Mouse (Mus musculus) ES-E14 (cell line): Measurements from ENCODE around the gene Trpm8.

Source experiments
- CHD2 ChIP-seq: IDR thresholded peaks from 2 replicates; pipeline ENCODE4 v1.6.1; 2014; ENCODE audit warnings: mild to moderate bottlenecking, low read depth, low read length, inconsistent platforms
- HCFC1 ChIP-seq: IDR thresholded peaks from 2 replicates; pipeline ENCODE4 v1.6.1; 2012; ENCODE audit warnings: low read length, inconsistent platforms, borderline replicate concordance; ENCODE audit not compliant: insufficient read depth
- MAFK ChIP-seq: IDR thresholded peaks from 2 replicates; pipeline ENCODE4 v1.6.1; 2014; ENCODE audit warnings: mild to moderate bottlenecking, low read depth, low read length, inconsistent platforms; ENCODE audit not compliant: insufficient read depth

DNA sequence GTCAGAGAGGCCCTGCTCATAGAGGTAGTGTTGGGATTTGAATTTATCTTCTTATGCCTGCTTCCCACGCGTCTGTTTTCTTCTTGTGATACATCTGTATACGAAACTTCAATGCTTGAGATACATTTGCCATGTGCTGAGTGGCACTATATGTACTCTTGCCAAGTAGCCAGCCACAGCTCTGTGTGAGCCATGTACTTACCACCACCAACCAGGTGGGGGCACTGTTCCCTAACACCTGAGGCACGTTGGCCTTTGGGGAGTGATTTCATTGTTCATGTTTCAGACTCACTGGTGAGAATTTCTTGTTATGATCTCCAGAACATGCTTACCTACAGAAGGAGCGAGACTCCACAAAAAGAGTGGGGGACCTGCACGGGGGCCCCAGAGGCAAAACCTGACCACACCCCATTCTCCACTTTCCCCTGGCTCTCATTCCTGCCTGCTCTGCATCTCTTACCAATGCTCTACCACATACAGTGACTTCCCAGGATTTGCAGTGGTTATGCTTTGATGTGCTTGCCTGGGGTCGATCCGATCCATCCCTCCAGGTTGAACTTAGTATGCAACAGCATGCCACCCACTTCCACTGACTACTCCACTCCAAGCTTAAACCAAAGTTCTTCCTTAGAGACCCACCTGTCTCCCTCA lies 147.3 kb downstream of the Trpm8 start:
- no peak for TF ChIP-seq CHD2
- no peak for TF ChIP-seq MAFK
- no peak for TF ChIP-seq HCFC1
